ENCODE assay signal across 15 mouse cellular contexts in genomic region chr6:33466168-33466839, GRCm38 (mm10).
"Had no signal": no experiment of that assay in that cellular context is flagged by ENCODE, and none has a peak within 500 bp of the region (broad histone marks: within the 10 kb centered on the region; RNA-seq: fewer than 3 reads in every experiment).

No protein-coding gene starts in this region.

- H3K4me2 ChIP-seq: midbrain, embryonic 11.5 days; midbrain, embryonic 15.5 days; neural tube, embryonic 12.5 days had no signal

- DNase-seq: kidney, adult 8-10 months; kidney, postnatal 36 days; lung, adult 2 months; lung, postnatal 36 days; right cerebral cortex, postnatal 25 days; thymus, adult 18-20 months; thymus, postnatal 14 days had no signal

- H3K4me1 ChIP-seq: limb, embryonic 10.5 days; neural tube, embryonic 12.5 days had no signal

- H3K9ac ChIP-seq: midbrain, embryonic 15.5 days; neural tube, embryonic 12.5 days had no signal

- H3K36me3 ChIP-seq: limb, embryonic 10.5 days; midbrain, embryonic 15.5 days; neural tube, embryonic 12.5 days had no signal

- H3K4me3 ChIP-seq: limb, embryonic 10.5 days; midbrain, embryonic 15.5 days; neural tube, embryonic 12.5 days had no signal

- H3K27ac ChIP-seq: kidney, postnatal 0 days; limb, embryonic 10.5 days; neural tube, embryonic 12.5 days; stomach, postnatal 0 days had no signal

- H3K27me3 ChIP-seq: midbrain, embryonic 15.5 days; neural tube, embryonic 12.5 days had no signal

- ATAC-seq: intestine, embryonic 16.5 days; lung, postnatal 0 days had no signal

- H3K9me3 ChIP-seq: limb, embryonic 10.5 days; midbrain, embryonic 15.5 days; neural tube, embryonic 12.5 days had no signal
